10 mouse cellular contexts compared by ENCODE assay signal in the genomic region with DNA sequence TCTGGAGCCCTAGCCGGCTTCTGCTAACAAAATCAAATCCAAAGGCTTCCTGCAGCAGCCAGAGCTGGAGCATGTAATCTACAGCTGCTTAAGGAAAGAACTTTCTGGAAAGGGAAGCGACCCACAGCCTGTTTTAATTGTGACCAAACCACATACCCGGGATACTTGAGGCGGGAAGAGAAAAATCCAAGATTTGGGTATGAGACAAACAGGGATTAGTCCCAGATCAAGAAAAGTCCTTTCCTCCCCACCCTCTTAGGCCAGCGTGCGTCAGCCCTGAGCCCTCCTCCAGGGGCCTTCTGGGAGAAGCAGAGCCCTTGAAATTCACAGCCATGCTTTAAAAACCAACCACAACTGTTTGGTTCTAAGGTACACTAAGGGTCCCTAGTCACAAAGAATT.
"Had no signal": no experiment of that assay in that cellular context is flagged by ENCODE, and none has a peak within 500 bp of the region (broad histone marks: within the 10 kb centered on the region; RNA-seq: fewer than 3 reads in every experiment).

No protein-coding gene starts in this region.

- H3K4me2 ChIP-seq: limb, embryonic 12.5 days; midbrain, embryonic 12.5 days; neural tube, embryonic 13.5 days had no signal

- H3K4me3 ChIP-seq: limb, embryonic 12.5 days; midbrain, embryonic 12.5 days; neural tube, embryonic 13.5 days had no signal

- H3K27ac ChIP-seq: limb, embryonic 12.5 days; midbrain, embryonic 12.5 days; neural tube, embryonic 13.5 days had no signal

- H3K9ac ChIP-seq: limb, embryonic 12.5 days; midbrain, embryonic 12.5 days; neural tube, embryonic 13.5 days had no signal

- H3K27me3 ChIP-seq: limb, embryonic 12.5 days; midbrain, embryonic 12.5 days; neural tube, embryonic 13.5 days had no signal

- H3K4me1 ChIP-seq: limb, embryonic 12.5 days; midbrain, embryonic 12.5 days; neural tube, embryonic 13.5 days had no signal

- H3K9me3 ChIP-seq: limb, embryonic 12.5 days; midbrain, embryonic 12.5 days; neural tube, embryonic 13.5 days had no signal

- DNase-seq: kidney, adult 2 months; kidney, postnatal 36 days; layer of hippocampus, adult 9-11 months; layer of hippocampus, postnatal 36 days; lung, adult 18-20 months; right cerebral cortex, postnatal 14 days; thymus, postnatal 36 days had no signal

- H3K36me3 ChIP-seq: limb, embryonic 12.5 days; midbrain, embryonic 12.5 days; neural tube, embryonic 13.5 days had no signal
